Mouse (Mus musculus) small intestine, adult 2 months (tissue): ENCODE results near the gene Klhl9. TPM values are rescaled to one million over a fixed set of nuclear protein-coding genes. Genes with fewer than 3 reads are reported as not detected.

ENCODE experiments used
- H3K27ac ChIP-seq: fragments of 200-500 bp; 2 replicates; pipeline ENCODE4 v1.5.1; 2012; ENCODE audit warnings: low read depth, low read length, control low read depth, inconsistent platforms; ENCODE audit not compliant: insufficient read depth
- H3K27me3 ChIP-seq: fragments of 200-500 bp; 2 replicates; pipeline ENCODE4 v1.6.1; 2012; ENCODE audit warnings: mild to moderate bottlenecking, moderate library complexity, low read length, inconsistent platforms; ENCODE audit not compliant: control insufficient read depth, insufficient read depth
- H3K36me3 ChIP-seq: fragments of 200-500 bp; 2 replicates; pipeline ENCODE4 v1.6.1; 2012; ENCODE audit warnings: mild to moderate bottlenecking, low read length, control low read depth, inconsistent platforms; ENCODE audit not compliant: control insufficient read depth, insufficient read depth
- H3K4me1 ChIP-seq: fragments of 200-500 bp; 2 replicates; pipeline ENCODE4 v1.6.1; 2012; ENCODE audit warnings: low read length, inconsistent platforms, mixed read lengths; ENCODE audit not compliant: control insufficient read depth, insufficient read depth, insufficient read length
- H3K4me3 ChIP-seq: fragments of 200-500 bp; 2 replicates; pipeline ENCODE4 v1.5.1; 2012; ENCODE audit warnings: low read depth, mild to moderate bottlenecking, control low read depth, inconsistent platforms, low read length, moderate library complexity
- CTCF ChIP-seq: fragments of 200-500 bp; IDR thresholded peaks from 2 replicates; pipeline ENCODE4 v1.5.1; 2012; ENCODE audit warnings: low read depth, mild to moderate bottlenecking, control low read depth, inconsistent platforms, low read length, moderate library complexity, mixed read lengths; ENCODE audit not compliant: insufficient replicate concordance, insufficient read length; ENCODE audit errors: extremely low read depth
- POLR2A ChIP-seq: fragments of 200-500 bp; IDR thresholded peaks from 2 replicates; pipeline ENCODE4 v1.6.1; 2012; ENCODE audit warnings: low read depth, mild to moderate bottlenecking, control low read depth, inconsistent platforms, low read length, moderate library complexity
- WGBS: fragments of 180-500 bp; shearing (Covaris S2); methylation state at CpG from one replicate; pipeline ENCODE4 v1.1.7; 2018; 5-methylcytosine and 5-hydroxymethylcytosine counted together
- polyA plus RNA-seq: library from polyadenylated mRNA; depleted of rRNA; stranded (reverse); fragments of >200 nt; gene quantifications from 2 replicates; pipeline ENCODE4 v1.2.3, GENCODE M21; 2012

Gene Klhl9
- polyA plus RNA-seq, 1 experiment = 11.3 TPM

DNA sequence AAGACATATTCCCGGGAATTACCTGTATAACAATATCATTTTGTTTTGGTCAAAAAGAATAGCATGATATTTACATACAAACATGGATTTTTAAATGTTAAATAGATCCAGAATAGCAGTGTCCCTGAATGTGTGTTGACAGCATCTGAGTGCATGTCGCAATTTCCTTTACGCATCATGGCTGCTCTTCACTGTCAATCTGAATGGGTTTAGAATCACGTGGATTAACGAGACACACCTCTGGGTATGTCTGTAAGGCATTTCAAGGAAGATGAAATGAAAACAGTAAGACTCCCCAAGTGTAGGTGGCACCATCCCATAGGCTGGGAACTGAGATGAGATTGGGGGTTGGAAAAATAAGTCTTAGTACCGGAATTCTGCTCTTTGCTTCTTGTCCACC is 16.8 kb upstream of the Klhl9 start:
- WGBS = 77% methylated on average over 6 of the region's 6 CpGs
- Histone ChIP-seq H3K36me3 (no peaks in the 10 kb centered on the region), H3K27ac (no peak overlapping the region), H3K27me3 (no peaks in the 10 kb centered on the region), H3K4me1 (no peaks in the 10 kb centered on the region), H3K4me3 (no peak overlapping the region)
- TF ChIP-seq CTCF (no peak), POLR2A (no peak)

DNA sequence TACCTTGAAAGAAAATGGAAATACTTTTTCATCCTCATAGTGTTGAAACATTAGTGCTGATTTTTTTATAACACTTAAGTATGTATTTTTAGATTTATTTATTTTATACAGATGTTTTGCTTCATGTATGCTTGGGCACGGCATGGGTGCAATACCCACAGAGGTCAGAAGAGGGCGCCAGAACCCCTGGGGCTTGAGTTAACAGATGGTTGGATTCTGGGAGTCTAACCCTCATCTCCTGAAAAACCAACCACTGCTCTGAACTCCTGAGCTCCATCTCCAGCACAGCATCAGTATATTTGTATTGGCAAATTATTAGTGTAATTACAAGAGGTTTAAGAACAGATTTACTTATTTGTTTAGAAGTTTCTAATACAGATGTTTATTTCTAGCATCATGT is 16.2 kb upstream of the Klhl9 start:
- H3K4me1 ChIP-seq = no peaks in the 10 kb centered on the region
- no peak overlapping the region for H3K27ac ChIP-seq
- no peaks in the 10 kb centered on the region for H3K27me3 ChIP-seq
- no peak for TF ChIP-seq POLR2A
- peak; percentile 94; the same call in 1 of the 2 replicates for TF ChIP-seq CTCF
- WGBS = 1% methylated on average over 2 of the region's 2 CpGs
- H3K4me3 ChIP-seq = no peak overlapping the region
- H3K36me3 ChIP-seq = no peaks in the 10 kb centered on the region

DNA sequence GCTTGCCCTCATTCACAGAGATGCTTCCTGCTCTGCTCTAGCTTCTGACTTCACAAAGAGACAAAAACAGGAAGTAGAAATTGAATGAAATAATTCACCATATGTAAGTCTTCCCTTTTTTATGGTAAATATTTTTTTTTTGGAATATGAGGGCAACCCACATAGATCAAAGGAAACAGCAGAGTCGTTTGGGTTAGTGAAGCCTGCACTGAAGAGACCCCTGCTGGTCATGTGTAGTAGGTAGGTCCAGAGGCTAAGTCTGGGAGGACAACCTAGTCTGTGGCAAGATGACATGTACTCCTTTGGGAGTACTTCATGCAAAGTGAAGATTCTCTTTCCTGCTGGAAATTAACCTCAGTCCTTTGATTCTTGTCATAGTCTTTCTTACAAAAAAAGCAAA is 5.1 kb upstream of the Klhl9 start:
- WGBS = 0% methylated on average over 1 of the region's 1 CpGs
- peak; percentile 34; the same call in 1 of the 2 replicates for TF ChIP-seq CTCF
- no peak for TF ChIP-seq POLR2A

DNA sequence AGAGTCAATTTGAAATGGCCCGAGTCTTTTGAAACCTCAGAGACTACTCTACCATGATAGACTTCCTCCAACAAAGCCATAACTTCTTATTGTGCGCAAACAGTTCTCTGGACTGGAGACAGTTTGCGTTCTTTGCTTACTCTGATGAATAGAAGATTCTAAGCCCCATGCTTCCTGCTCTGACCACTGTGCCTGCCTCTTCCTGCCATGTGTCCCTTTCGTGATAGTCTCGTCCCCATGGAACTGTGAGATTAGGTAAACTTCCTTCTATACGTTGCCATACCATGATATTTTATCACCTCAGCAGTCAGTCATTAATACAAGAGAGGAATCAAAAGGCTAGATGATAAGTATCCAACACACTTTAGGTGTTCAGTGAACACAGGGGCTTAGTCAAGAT is 4.5 kb upstream of the Klhl9 start:
- Histone ChIP-seq H3K4me1 (no peaks in the 10 kb centered on the region), H3K27me3 (no peaks in the 10 kb centered on the region), H3K27ac (0 out of 2 replicates have a peak overlapping the region, but pooled peaks have one; percentile 11), H3K4me3 (no peak overlapping the region), H3K36me3 (no peaks in the 10 kb centered on the region)
- no peak for TF ChIP-seq POLR2A
- WGBS = 72% methylated on average over 6 of the region's 6 CpGs

More for the DNA sequence above, 5.1 kb upstream of the Klhl9 start:
- H3K27me3 ChIP-seq = no peaks in the 10 kb centered on the region
- H3K4me1 ChIP-seq = no peaks in the 10 kb centered on the region
- H3K4me3 ChIP-seq = no peak overlapping the region
- H3K36me3 ChIP-seq = no peaks in the 10 kb centered on the region
- H3K27ac ChIP-seq = no peak overlapping the region

DNA sequence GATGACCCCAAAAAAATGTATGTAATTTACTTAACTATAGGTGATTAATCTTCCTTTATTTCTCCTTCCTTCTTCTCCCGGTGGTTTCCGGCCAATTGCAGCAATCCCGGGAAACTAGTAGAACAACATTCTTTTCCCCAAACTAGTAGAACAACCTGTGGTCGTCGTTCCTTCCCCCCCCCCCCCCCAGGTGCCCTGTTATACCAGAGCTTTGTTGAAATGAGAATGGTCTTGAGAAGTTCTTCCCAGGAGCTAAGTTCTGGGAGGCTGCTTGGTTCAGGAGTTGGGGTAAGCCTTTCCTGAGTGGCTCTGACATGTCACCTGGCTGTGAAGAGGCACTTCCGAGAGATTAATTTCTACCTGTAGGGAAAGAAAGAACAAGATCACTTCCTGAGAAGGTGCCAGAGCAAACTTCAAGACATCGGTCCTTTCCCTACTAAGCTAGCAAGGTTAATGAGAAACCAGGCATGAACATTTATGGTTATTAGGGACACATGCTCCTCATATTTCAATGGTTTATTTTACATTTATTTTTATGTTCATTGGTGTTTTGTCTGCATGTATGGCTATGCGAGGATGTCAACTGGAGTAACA is 1.3 kb upstream of the Klhl9 start:
- Histone ChIP-seq H3K36me3 (peaks cover 5% of the 10 kb centered on the region; the same call in 1 of the 2 replicates), H3K27ac (no peak overlapping the region), H3K4me3 (no peak overlapping the region), H3K27me3 (no peaks in the 10 kb centered on the region), H3K4me1 (peaks cover 7% of the 10 kb centered on the region; the same call in 1 of the 2 replicates)
- no peak for TF ChIP-seq POLR2A
- TF ChIP-seq CTCF = no peak
- 21% methylated on average over 8 of the region's 8 CpGs for WGBS

DNA sequence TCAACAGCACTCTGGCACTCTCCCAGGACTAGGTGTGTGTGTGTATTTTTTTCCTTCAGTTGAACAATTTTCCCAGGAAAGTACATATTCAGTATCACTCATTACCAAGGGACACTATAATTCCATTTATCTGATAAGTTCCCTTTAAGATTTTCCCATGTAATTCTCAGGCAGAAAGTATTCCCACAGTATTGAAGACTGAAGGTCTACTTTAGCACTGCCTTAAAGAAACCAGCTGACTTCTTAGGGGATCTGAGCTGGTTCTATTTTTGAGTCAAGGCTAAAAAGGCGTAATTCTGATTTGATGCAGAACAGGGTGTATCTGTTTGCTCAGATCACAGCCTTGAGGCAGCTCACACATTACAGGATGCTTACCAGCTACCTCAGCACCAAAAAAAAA is 3.5 kb downstream of the Klhl9 start:
- no peaks in the 10 kb centered on the region for H3K27me3 ChIP-seq
- H3K4me1 ChIP-seq = peaks cover 9% of the 10 kb centered on the region; the same call in 1 of the 2 replicates
- WGBS = 4% methylated on average over 1 of the region's 1 CpGs
- no peak for TF ChIP-seq CTCF
- no peak for TF ChIP-seq POLR2A
- H3K36me3 ChIP-seq = peaks cover 16% of the 10 kb centered on the region; the same call in 1 of the 2 replicates
- H3K4me3 ChIP-seq = no peak overlapping the region
- H3K27ac ChIP-seq = no peak overlapping the region

DNA sequence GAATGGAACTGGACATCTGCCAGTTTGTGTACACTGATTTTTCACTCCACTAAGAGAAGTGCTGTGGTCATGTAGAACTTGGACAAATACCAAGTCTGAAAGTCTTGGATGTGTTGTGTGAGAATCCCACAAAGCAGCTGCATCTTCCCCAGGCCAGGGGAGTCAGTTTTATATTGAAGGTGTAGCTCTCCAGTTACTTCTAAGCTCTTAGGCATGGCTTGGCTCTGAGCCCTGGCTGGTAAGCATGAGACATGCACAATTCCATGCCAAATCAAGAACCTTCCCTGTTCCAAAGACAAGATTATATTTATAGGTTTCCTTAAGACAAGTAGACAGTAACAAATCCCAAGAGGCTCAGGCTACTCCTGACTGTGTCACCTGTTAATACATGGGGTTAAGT is 7.2 kb downstream of the Klhl9 start:
- Histone ChIP-seq H3K27ac (no peak overlapping the region), H3K36me3 (peaks cover 14% of the 10 kb centered on the region; the same call in 1 of the 2 replicates), H3K27me3 (no peaks in the 10 kb centered on the region), H3K4me3 (no peak overlapping the region), H3K4me1 (peaks cover 3% of the 10 kb centered on the region; the same call in 1 of the 2 replicates)
- TF ChIP-seq POLR2A (no peak), CTCF (no peak)

DNA sequence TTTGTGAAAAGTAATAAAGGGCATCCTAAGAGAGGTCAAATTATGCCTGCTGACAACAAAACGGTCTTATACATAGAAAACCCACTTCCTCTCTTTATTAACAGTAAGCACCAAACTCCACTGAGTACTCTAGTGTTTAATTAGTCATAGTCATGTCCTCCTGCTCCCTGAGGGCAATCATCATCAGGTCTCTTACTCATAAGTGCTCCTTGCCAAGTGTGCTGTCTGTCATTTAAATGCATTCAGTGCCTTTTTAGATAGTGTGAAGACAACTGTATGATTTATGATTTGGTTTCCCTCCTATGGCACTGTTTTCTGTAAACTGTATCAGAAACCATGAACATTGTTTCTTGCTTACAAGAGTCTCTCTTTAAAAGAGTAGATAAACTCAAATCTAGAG is 8.0 kb downstream of the Klhl9 start:
- Histone ChIP-seq H3K27ac (no peak overlapping the region), H3K36me3 (peaks cover 12% of the 10 kb centered on the region; the same call in 1 of the 2 replicates), H3K4me3 (no peak overlapping the region), H3K4me1 (peaks cover 2% of the 10 kb centered on the region; the same call in 1 of the 2 replicates), H3K27me3 (no peaks in the 10 kb centered on the region)
- no peak for TF ChIP-seq POLR2A
- no peak for TF ChIP-seq CTCF
- WGBS = 50% methylated on average over 1 of the region's 1 CpGs
